Mouse (Mus musculus) spleen, postnatal 10 days (tissue): ENCODE measurements around the gene Yju2.

Source experiments
- DNase-seq, 2 experiments: peaks; one replicate each; pipeline ENCODE4 v3.0.0; 2021 to 2022; ENCODE audit warnings: low spot score in 2 of 2

The Yju2 gene

DNA sequence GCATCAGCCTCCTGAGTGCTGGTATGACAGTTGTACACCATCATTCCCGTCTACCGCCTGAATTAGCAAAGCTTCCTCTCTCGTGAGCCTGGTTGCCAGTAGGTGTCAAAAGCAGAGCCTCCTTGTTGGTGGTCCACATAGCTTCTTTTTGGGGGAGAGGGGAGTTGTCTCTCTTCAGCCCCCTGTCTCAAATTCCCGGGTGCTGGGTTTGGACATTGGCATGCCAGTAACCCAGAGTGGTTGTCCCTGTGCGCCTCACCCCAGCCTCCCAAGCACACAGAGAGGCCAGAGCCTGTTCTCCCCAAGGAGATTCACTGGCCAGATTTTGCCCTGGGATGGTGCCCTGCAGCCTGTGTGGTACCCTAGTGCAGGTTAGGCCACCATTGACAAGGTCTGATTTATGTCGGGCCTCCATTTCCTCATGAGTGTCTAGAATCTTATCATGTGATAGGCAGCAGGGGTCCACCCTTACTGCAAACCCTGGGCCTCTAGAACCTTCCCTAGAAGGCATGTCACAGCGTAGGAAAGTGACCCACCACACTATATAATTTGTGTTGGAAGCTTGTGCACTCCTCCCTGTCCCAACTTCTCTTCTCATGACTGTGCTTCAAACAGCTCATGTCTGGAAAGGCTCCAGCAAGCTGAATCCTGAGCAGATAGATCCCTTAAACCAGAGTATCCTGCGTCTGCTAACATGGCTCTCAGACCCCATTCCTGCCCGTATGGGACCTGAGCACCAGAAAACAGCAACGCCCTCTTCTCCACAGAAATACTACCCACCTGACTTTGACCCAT lies 1.2 kb downstream of the Yju2 start:
- peak in 1 of 2 experiments; percentile 14 for DNase-seq

DNA sequence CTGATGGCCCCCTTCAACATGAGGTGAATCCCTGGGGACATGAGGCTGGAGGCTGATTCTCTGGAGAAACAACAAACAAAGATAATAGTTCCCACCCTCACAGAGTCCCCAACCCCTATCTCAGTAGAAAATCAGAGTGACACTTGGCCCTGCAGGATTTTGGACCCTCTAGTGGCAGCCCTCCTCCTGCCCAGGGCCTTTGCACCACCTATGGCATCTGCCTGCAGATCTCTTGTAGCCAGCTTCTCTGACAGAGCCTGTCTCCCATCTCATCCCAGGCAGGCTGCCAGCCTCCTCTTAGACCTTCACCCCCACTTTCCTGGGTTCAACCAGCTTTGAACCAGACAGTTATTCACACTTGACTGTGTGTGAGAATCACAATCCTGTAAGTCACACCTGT lies 1.9 kb downstream of the Yju2 start:
- peak in 1 of 2 experiments; percentile 10 for DNase-seq

DNA sequence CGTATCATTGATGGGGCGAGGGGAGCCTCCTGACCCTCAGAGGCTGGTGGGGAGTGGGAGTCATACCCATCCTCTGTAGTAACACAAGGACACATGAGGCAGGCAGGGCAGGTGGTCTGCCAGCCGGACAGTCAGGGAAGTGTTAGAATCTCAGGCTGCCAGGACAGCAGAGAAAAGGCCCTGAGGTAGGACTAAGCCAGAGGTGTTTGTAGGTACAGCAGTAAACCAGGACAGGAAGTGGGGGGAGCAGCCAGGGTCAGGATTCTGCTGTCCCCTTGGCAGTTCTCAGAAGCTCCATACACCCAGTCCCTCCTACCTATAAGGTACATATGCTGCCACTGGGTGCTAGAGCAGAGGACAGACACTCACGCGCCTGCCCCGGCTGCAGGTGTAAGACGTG lies 2.7 kb downstream of the Yju2 start:
- DNase-seq: peak in 1 of 2 experiments; percentile 10

DNA sequence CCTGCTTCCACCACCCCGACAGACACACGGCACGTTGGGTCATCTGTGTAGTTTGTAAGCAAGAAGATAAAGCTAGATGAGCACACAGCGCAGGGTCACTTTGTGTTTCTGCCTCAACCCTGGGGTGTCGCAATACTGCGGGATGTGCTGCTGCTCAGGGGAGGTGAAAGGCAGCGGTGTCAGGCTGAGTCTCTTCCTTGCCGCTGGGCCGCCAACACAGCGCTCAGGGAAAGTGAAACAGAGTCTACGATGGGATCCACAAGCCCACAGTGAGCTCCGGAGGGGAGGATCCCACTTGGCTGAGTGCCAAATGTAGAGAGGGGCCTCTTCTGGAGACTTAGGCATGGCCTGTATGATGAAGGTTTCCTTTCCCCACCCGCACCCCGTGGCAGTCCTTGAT lies 4.3 kb downstream of the Yju2 start:
- DNase-seq: peak in 1 of 2 experiments; percentile 27

DNA sequence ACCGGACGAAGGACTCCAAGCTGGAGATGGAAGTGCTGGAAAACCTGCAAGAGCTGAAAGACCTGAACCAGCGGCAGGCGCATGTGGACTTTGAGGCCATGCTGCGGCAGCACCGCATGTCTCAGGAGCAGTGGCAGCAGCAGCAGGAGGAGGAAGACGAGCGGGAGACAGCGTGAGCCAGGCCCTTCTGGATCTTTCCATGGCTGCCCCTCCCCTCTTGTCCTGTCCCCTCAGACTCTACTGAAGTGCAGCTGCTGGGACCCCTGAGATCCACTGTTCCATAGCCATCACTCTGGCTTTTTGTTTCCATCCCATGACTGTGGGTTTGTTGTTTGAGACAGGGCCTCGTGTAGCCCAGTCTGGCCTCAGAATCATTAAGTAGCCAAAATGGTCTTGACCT lies 5.6 kb downstream of the Yju2 start:
- no peak for DNase-seq

DNA sequence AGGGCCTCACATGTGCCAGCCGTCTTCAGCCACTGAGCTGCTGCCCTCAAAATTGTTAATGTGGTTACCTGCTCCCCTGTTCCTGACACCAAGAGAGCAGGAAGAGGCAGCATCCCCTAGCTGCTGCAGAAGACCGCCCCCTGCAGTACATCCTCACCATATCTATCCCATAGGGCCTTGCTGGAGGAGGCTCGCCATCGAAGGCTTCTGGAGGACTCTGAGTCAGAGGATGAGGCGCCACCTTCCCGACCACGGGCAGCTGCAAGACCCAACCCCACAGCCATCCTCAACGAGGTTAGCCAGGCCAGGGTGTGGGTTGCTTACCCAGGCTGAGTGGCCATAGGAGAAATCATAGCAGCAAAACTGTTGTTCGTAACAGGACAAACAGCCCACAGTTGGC lies 6.1 kb downstream of the Yju2 start:
- DNase-seq: no peak

DNA sequence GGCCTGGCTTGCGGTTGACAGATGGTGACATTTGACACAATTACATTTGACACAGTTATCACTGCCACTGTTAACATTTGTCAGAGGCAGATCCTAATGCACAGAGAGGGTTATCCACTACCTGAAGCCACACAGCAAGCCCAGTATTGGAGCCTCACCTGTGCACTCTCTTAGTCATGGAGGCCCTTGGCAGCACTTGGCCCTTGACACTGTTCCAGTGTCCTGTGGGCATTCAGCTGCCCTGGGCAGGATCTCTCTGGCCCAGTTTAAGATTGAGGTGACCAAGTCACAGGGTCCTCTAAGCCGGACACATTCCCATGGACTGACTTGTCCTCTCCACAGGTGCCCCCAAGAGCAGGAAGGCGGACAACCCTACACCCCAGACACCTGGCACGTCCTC lies 8.3 kb downstream of the Yju2 start:
- DNase-seq: no peak

DNA sequence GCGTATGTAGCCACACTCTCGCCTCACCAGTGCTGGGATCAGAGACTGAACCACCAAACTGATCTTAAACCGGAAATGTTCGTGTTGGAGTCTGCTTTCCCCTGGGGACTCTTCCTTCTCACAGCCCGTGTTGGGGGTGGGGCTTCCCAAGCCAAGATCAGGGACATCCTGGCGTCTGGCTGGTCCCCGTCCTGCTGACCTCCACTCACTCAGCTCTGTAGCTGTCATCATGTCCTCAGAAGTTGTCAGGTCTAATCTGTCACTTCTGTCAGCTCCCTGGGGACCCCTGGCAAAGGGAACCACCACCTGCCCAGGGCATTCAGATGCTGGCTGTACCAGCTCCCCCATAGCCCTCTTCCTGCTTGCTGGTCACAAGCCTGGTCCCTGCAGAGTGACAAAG lies 9.3 kb downstream of the Yju2 start:
- no peak for DNase-seq

DNA sequence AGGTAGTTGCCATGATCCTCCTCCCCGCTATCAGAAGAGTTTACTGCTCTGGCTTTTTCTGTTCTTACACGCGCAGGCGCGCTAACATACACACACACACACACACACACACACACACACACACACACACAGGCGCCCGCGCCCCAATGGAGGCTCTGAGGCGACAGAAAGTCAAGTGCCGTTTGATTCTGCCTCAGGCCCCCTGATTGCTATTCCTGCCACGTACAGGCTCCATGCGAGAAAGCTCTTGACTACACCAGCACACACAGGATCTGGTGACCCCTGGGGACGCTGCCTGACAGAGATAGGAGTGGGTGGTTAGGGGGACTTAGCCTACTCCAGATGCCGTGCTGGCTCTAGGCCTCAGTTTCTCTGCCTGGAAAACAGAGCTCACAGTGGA lies 10.7 kb downstream of the Yju2 start:
- no peak for DNase-seq

DNA sequence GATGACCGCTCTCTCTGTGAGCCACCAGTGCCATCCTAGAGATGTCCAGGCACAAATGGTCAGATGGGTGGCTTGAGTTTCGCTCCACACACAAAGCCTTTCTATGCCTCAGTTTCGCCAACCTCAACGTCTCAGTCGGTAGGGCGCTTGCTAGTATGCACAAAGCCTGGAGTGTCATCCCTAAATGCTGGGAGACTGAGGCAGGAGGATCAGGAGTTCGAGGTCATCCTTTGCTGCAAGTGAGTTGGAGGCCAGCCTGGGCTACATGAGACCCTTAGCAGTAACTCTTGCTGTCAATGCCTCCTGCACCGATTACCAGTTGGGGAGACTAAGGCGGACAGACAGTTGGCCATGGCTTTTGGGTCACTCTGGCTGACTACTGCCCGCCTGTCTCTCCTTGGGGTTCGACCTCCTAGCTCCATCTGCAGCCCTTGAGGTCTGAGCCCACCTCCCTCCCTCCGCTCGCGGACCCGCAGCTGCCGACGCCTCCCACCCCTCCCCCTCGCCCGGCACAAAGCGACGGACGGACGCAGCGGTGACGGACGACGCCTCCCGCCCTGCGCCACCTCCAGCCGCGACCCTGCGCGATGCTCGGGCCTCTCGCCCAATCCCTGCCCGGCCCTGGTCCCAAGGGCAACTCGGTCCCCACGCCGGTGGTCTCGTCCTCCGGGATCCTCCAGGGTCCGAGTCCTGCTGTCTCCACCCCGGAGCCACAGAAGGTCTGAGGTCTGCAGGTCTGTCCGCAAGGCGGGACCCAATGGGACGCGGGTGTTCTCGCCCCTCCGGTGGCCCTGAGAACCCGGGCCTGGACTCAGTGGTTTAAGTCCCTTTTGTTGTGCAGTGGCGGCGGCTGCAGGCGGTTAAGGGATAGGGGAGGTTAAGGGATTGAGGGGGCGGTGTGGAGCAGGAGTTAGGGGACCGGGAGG lies 11.3 kb downstream of the Yju2 start, which contains the start of gene Shd:
Gene Shd (plus strand): TSS at position 502 of the 926 bp plus-strand sequence.
- DNase-seq: no peak

DNA sequence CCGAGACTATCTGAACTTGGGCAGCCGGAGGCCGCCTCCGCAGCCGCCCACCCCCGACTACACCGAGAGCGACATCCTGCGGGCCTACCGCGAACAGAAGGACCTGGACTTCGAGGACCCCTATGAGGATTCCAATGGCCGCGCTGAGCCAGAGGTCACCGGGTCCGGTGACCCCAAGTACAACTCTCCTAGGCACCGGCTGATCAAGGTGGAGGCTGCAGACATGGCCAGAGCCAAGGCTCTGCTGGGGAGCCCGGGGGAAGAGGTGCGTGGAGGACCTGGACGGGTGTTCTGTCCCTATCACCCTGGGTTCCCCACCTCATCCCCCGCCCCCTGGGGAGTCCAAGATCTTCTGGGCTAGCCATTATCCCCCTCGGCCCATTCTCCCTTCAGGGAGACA lies 12.6 kb downstream of the Yju2 start:
- no peak for DNase-seq

DNA sequence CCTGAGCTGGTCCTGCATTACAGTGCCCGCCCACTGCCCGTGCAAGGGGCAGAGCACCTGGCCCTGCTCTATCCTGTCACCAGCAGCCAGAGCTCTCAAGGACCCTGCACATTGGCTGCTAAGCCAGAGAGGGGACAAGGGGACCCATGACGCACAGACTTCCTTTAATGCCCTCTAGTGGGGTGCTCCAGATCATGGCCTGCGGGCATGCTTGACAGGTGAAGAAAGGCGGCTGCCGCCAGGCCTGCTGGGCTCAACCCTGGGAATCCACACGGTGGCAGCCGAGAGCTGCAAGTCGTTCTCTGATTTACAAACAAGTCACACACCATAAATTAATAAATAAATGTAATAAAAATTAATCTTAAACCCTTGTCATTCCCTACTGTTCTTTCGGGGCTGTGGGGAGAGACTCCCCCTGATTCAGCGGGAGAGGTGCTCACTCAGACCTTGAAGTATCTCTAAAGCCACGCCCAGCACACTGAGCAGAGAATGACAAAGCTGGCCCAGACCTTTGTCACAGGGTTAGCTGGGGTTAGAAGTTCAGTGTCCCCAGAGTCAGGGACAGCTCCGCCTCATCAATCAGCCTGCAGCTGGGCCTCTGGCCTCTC lies 17.5 kb downstream of the Yju2 start:
- peak; percentile 37 to 79 for DNase-seq

DNA sequence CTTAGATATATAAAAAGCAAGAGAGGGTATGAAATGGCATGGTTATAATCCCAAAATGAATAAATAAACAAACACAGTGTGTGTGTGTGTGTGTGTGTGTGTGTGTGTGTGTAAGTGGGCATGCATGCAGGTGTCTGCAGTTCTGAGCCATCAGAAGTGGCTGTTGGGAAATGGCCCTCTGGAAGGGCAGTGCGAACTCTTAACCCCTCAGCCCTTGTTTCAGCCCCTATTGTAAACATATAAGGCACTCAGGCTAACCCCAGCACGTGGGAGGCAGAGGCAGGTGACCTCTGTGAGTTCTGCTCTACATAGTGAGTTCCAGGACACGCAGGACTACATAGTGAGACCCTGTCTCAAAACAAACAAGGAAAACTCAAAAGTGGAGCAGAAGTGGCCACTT lies 18.4 kb downstream of the Yju2 start:
- no peak for DNase-seq

DNA sequence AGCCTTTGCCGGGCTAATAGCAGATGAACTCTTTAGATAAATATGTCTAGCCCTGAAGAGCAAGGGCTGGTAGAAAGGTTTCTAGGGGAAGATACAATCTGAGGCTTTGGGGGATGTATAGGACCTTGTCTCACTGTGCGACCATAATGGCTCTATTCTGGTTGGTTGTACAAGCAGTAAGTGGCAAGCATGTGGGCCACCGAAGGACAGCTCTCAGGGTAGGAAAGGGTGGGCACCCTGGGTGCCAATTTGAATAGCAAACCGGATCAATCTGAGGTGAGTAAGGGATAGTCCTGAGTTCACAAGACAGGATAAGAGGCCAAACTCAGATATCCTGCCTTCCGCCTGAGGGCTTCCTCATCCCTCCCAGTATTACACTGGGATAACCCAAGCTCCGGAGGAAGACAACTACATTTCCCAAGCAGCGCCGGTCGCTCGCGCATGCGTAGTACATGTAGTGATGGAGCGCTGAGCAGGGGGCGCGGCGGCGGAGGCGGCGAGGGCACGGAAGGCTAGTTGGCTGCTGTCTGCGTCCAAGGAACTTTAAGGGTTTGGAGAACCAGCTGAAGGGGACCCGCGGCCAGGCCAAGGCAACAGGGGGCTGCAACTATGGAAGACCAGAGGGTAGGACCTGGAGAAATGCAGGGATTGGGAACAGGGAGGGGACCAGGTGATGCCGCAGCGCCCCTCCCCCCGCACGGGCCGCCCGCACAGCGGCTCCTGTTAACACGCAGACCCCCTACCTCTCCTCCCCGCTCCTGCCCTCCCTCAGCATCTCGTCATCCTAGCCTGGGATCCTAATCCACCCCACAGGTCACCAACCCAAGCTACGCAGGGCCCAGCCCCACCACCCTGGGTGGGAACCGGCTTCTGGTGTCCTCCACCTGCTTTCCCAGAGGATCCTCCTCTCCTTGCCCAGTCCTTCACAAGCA lies 27.4 kb downstream of the Yju2 start, which contains the start of gene Fsd1:
Gene Fsd1 (plus strand): TSS at position 480 of the 932 bp plus-strand sequence.
- no peak for DNase-seq

DNA sequence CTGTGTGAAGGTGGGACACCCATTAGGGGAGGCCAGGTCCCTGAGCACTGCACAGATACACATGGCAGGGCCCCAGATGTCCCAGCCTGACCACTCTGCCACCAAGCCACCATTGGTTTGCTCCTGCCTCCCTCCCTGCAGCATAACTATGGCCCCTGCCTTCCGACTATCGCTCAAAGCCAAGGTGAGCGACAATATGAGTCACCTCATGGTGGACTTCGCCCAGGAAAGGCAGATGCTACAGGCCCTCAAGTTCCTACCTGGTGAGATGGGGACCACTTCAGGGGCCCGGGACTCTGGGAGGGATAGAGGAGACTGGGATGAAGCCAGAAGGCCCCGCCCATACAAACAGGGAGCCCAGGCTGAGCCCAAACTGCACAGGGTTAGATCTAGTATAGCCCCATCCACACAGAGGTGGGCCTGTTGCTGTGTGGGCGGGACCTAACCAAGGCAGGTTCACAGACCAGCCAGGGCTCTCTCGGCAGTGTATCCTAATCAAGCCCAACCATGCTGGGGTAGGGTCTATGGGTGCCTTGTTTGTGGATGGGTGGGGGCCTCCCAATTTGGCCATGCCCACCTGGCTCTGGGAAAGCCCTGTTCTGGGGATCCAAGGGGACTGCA lies 31.5 kb downstream of the Yju2 start:
- DNase-seq: no peak

DNA sequence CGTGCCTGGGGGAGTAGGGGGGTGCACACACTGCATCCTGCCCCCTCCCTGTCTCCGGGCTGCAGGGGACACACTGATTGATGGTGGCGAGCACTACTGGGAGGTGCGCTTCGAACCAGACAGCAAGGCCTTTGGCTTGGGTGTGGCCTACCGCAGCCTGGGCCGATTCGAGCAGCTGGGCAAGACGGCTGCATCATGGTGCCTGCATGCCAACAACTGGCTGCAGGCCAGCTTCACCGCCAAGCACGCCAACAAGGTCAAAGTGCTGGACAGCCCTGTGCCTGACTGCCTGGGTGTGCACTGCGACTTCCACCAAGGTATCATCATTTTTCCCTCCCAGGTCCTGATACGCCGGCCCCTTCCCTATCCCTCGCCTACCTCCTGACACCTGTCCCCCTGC lies 37.1 kb downstream of the Yju2 start:
- no peak for DNase-seq

DNA sequence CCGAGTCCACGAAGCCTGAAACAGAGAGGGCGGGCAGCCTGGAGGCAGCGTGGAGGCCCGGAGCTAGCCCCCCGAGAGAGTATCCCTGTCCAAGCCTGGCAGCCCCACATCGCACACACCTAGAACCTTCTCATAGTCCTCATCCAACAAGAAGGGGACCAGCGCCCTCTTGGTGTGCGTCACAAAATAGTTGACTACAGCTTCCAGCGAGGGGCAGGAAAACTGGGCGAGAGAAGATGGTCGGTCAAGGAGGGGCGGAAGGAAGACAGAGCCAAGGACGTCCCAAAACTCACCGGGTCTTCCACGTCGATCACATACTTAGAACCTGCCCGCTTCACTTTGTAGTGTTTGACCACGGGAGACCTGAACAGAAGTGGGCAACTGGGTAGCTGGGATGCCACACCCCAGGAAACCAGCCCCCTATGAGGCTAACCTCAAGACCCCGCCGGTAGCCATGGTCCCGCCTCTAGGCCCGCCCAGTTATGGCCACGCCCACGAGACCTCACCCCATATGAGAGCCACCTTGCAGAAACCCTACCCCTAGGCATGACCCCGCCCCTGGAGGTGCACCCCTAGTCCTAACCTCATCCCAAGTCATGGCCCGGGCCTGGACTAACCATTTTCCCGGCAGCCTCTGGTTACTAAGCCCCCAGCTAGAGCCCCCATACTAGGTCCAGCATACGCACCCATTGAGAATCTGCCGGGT lies 41.0 kb downstream of the Yju2 start:
- DNase-seq: no peak

DNA sequence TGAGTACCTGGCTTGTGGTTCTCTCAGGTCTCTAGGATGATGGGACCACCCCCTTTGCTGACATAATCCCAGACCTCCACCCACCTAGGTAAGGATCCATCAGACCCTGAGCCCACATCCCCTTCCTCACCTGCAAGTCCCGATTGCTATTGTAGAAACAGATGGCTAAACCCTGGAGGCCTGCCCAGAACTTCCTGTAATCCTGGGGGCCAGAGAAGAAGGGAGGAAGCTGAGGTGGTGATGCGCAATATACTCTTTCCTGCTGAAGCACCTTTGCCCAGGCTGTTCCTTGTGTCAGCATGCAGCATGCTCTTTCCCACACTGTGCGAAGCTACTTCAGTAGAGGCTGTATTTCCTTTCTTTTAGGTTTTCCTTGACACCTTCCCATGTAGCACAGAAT lies 44.1 kb downstream of the Yju2 start:
- no peak for DNase-seq

DNA sequence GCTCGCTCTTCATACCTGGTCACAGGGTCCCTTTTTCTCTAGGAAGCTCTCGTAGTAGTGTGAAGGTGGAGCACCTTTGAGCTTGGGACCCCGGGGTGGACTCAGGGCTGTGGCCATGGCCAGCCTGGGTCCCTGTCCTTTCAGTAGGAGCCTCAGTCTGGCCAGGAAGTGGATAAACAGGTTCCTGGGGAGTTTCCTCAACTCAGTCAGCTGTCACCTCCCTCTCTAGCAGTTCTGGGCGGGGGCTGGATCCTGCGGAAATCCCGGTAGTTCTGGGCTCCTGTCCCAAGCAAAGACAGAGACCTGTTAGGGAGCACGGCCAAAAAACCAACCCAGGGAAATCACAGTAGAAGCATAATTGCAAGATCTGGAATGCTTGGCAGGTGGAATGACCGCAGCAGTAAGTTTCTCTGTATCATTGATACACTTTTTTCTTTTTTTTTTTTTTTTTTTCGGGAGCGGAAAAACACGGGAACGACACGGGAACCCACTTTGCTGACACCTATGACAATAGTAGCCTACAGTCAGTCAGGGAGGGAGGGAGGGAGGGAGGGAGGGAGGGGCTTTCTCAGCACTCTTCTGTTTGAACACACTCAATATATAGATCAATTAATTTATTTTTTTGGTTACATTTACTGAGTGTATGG lies 46.6 kb downstream of the Yju2 start, which contains the start of the genes Stap2 and Mpnd:
Gene Stap2 (minus strand): TSS at position 170 of the 647 bp plus-strand sequence.
Gene Mpnd (plus strand): TSS at position 297 of the 647 bp plus-strand sequence.
- peak in 1 of 2 experiments; percentile 40 for DNase-seq
